Mouse (Mus musculus) liver, postnatal 0 days (tissue): ENCODE measurements around the gene Efcab11. TPM values are rescaled to one million over a fixed set of nuclear protein-coding genes. Genes with fewer than 3 reads are reported as not detected.

ENCODE experiments used
- ATAC-seq: fragments of 200-750 bp; cut with Nextera tagmentation; 2 replicates; pipeline ENCODE4 v1.8.0; 2017; ENCODE audit warnings: mild to moderate bottlenecking, moderate library complexity
- DNase-seq: peaks from one replicate; pipeline ENCODE4 v3.0.0-alpha.2; 2016
- H3K27ac ChIP-seq: fragments of 300-500 bp; sonication (generic); 2 replicates; pipeline ENCODE4 v1.5.1; 2014; ENCODE audit warnings: antibody characterized with exemption, moderate library complexity, mild to moderate bottlenecking, low read depth
- H3K27me3 ChIP-seq: fragments of 300-500 bp; sonication (generic); 2 replicates; pipeline ENCODE4 v1.6.1; 2014; ENCODE audit warnings: low read length, control low read depth, mixed read lengths; ENCODE audit not compliant: insufficient read depth
- H3K36me3 ChIP-seq: fragments of 300-500 bp; sonication (generic); replicated peaks from 2 replicates; pipeline ENCODE4 v1.6.1; 2014; ENCODE audit warnings: mild to moderate bottlenecking, control low read depth, low read length, moderate library complexity, mixed read lengths; ENCODE audit not compliant: insufficient read depth
- H3K4me1 ChIP-seq: fragments of 300-500 bp; sonication (generic); 2 replicates; pipeline ENCODE4 v1.6.1; 2014; ENCODE audit warnings: antibody characterized with exemption, mild to moderate bottlenecking, control low read depth; ENCODE audit not compliant: insufficient read depth
- H3K4me2 ChIP-seq: fragments of 300-500 bp; sonication (generic); 2 replicates; pipeline ENCODE4 v1.6.1; 2014; ENCODE audit warnings: low read depth, mild to moderate bottlenecking, low read length, moderate library complexity, mixed read lengths
- H3K4me3 ChIP-seq: fragments of 300-500 bp; sonication (generic); 2 replicates; pipeline ENCODE4 v1.5.1; 2014; ENCODE audit warnings: low read depth, low read length
- H3K9ac ChIP-seq: fragments of 300-500 bp; sonication (generic); replicated peaks from 2 replicates; pipeline ENCODE4 v1.6.1; 2014; ENCODE audit warnings: mild to moderate bottlenecking, moderate library complexity
- H3K9me3 ChIP-seq: fragments of 300-500 bp; sonication (generic); 2 replicates; pipeline ENCODE4 v1.6.1; 2016; ENCODE audit warnings: mild to moderate bottlenecking, control low read depth, low read length, mixed read lengths
- CTCF ChIP-seq: sonication (generic); IDR thresholded peaks from 2 replicates; pipeline ENCODE4 v1.5.1; 2016; ENCODE audit warnings: antibody characterized with exemption, low read depth
- EP300 ChIP-seq: IDR thresholded peaks from 2 replicates; pipeline ENCODE4 v1.6.1; 2016; ENCODE audit warnings: antibody characterized with exemption, low read depth, mild to moderate bottlenecking
- WGBS: fragments of 180-500 bp; shearing (Covaris S2); extraction: QIAGEN DNeasy Blood & Tissue Kit; methylation state at CpG from one replicate; pipeline ENCODE4 v1.1.7; 2014; ENCODE audit not compliant: insufficient replicate concordance; 5-methylcytosine and 5-hydroxymethylcytosine counted together
- polyA plus RNA-seq: library from polyadenylated mRNA; unstranded; fragments of >200 nt; fragmentation: Nextera tagmentation; extraction: Ambion mirVana; gene quantifications from 2 replicates; pipeline ENCODE4 v1.2.1, GENCODE M21; 2015

Gene Efcab11
- polyA plus RNA-seq, 1 experiment from 2014 or later, result 3.3 TPM

DNA sequence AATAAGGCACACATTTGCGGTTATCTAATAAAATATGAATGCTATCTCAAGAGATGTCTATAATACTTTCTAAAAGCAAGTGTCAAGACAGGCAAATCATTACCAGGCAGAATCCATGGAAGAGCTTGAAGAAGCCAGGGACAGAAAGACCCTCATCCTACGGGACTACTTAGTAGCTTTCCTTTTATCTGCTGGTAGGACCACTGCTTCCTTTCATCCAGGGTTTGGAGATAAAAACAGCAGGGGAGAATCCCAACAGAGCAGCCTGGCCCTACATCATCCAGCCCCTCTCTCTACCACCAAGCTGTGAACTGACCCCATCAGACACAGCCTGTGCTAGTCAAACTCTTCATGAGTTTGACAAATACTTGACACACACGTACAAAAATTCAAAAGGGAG, 103.8 kb downstream of the Efcab11 start:
- no peak overlapping the region for H3K4me3 ChIP-seq
- ATAC-seq (no peak), DNase-seq (no peak)
- H3K27me3 ChIP-seq, result no peaks in the 10 kb centered on the region
- TF ChIP-seq CTCF, result no peak
- TF ChIP-seq EP300, result no peak
- no peaks in the 10 kb centered on the region for H3K9me3 ChIP-seq
- no peaks in the 10 kb centered on the region for H3K36me3 ChIP-seq
- no peak overlapping the region for H3K9ac ChIP-seq
- no peaks in the 10 kb centered on the region for H3K4me1 ChIP-seq
- WGBS, result 82% methylated on average over 3 of the region's 3 CpGs
- H3K4me2 ChIP-seq, result no peak overlapping the region
- H3K27ac ChIP-seq, result no peak overlapping the region

- no peaks in the 10 kb centered on the region for H3K9me3 ChIP-seq
Observed at GRCm38 (mm10) chr12:99779908-99780307, 104.3 kb downstream of the Efcab11 start.

GRCm38 (mm10) chr12:99776497-99777139, 107.6 kb downstream of the Efcab11 start:
- no peak overlapping the region for H3K27ac ChIP-seq
- H3K4me1 ChIP-seq, result no peaks in the 10 kb centered on the region
- no peaks in the 10 kb centered on the region for H3K27me3 ChIP-seq
- 65% methylated on average over 8 of the region's 8 CpGs for WGBS
- H3K4me2 ChIP-seq, result no peak overlapping the region
- H3K9me3 ChIP-seq, result no peaks in the 10 kb centered on the region
- TF ChIP-seq CTCF (no peak), EP300 (no peak)
- no peaks in the 10 kb centered on the region for H3K36me3 ChIP-seq
- no peak for DNase-seq
- ATAC-seq, result no peak
- H3K9ac ChIP-seq, result no peak overlapping the region
- no peak overlapping the region for H3K4me3 ChIP-seq

More at GRCm38 (mm10) chr12:99779908-99780307, 104.3 kb downstream of the Efcab11 start:
- H3K27ac ChIP-seq, result no peak overlapping the region
- H3K4me1 ChIP-seq, result no peaks in the 10 kb centered on the region
- H3K4me2 ChIP-seq, result no peak overlapping the region
- no peaks in the 10 kb centered on the region for H3K36me3 ChIP-seq
- TF ChIP-seq CTCF (no peak), EP300 (no peak)
- no peaks in the 10 kb centered on the region for H3K27me3 ChIP-seq
- ATAC-seq, result no peak
- H3K4me3 ChIP-seq, result no peak overlapping the region
- no peak for DNase-seq
- H3K9ac ChIP-seq, result no peak overlapping the region
- 80% methylated on average over 7 of the region's 7 CpGs for WGBS

DNA sequence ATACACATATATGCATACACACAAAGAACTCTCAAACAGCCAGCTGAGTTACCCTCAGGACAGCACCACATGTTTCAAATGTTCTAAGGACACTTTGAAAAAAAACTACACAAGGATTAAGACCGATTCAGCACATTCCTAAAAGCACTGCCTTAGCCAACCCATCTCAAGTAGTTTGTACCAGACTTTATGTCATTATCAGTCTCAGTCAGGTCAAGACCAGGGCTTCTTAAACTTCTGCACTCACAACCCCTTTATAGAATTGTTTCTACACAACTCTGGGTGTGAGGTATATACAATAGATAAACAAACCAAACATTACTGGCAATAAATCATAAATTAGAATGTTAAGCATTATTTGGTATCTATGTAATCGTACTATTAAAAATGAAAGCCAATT, 109.4 kb downstream of the Efcab11 start:
- ATAC-seq (no peak), DNase-seq (no peak)
- H3K27me3 ChIP-seq, result no peaks in the 10 kb centered on the region
- H3K4me2 ChIP-seq, result no peak overlapping the region
- H3K36me3 ChIP-seq, result no peaks in the 10 kb centered on the region
- H3K9ac ChIP-seq, result no peak overlapping the region
- no peak overlapping the region for H3K27ac ChIP-seq
- TF ChIP-seq CTCF (no peak), EP300 (no peak)
- no peaks in the 10 kb centered on the region for H3K4me1 ChIP-seq
- H3K9me3 ChIP-seq, result no peaks in the 10 kb centered on the region
- 64% methylated on average over 2 of the region's 2 CpGs for WGBS
- no peak overlapping the region for H3K4me3 ChIP-seq

DNA sequence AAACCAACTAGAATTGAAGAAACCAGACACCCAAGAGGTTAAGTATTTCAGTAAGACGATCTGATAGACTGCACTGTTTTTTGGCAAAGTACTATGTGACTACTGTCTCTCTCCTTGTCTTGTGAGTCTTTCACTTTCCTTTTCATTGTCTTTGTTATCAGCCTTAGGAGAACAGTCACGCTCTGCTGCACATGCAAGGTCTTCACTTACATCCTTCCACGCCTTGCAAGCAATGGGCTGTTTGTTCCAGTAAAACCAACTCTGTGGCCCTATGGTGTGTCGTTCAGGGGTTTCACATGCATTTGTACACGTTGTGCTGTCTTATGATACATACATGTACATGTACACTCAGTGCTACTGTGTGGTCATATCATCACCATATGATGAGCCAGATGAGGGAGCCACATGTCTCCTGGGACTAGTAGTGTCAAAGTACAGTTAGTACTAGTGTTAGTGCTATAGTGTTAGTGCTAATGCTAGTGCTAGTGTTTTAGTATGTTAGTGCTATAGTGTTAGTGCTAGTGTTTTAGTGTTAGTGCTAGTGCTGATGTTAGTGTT, 110.5 kb downstream of the Efcab11 start:
- DNase-seq (peak; percentile 25), ATAC-seq (no peak)
- Histone ChIP-seq H3K27ac (no peak overlapping the region), H3K4me2 (no peak overlapping the region), H3K4me1 (no peaks in the 10 kb centered on the region), H3K27me3 (no peaks in the 10 kb centered on the region), H3K4me3 (no peak overlapping the region), H3K36me3 (no peaks in the 10 kb centered on the region), H3K9me3 (no peaks in the 10 kb centered on the region), H3K9ac (no peak overlapping the region)
- WGBS, result 52% methylated on average over 5 of the region's 5 CpGs
- TF ChIP-seq CTCF (no peak), EP300 (no peak)

GRCm38 (mm10) chr12:99771018-99771417, 113.2 kb downstream of the Efcab11 start:
- Histone ChIP-seq H3K9ac (no peak overlapping the region), H3K4me3 (no peak overlapping the region), H3K27me3 (no peaks in the 10 kb centered on the region), H3K9me3 (no peaks in the 10 kb centered on the region), H3K4me2 (no peak overlapping the region), H3K4me1 (no peaks in the 10 kb centered on the region), H3K36me3 (no peaks in the 10 kb centered on the region), H3K27ac (no peak overlapping the region)
- no peak for ATAC-seq
- no peak for TF ChIP-seq CTCF
- no peak for TF ChIP-seq EP300
- DNase-seq, result no peak
- WGBS, result 72% methylated on average over 7 of the region's 7 CpGs
